Mouse (Mus musculus): Measurements from ENCODE around the gene Snapc5. TPM values are rescaled to one million over a fixed set of nuclear protein-coding genes. Genes with fewer than 3 reads are reported as not detected.

Snapc5 gene
- total RNA-seq, 2 experiments from 2014 or later: 17.4 to 17.5 TPM

Small RNAs within 50 kb of the gene (microRNA-seq; reads per million reads assigned to microRNA genes)
- gene Gm24106: 0 reads per million in 2 experiments

Other genes starting within 250 kb of the Snapc5 start
- gene Smad6, start 157.2 kb upstream of the Snapc5 start, total RNA-seq (2021): 1 to 10 TPM; 3.0 to 4.6 TPM
- gene Lctl, start 62.1 kb upstream of the Snapc5 start, total RNA-seq (2021): under 1 TPM; 0.66 to 0.68 TPM
- 1 to 10 TPM; 3.1 to 5.3 TPM for gene Zwilch, start 6.2 kb upstream of the Snapc5 start, total RNA-seq (2021)
- gene Rpl4, start 5.9 kb upstream of the Snapc5 start, total RNA-seq (2021): 100 to 1,000 TPM; 811 to 822 TPM
- 1 to 10 TPM; 2.0 to 2.9 TPM for gene Uchl4, start 55.9 kb downstream of the Snapc5 start, total RNA-seq (2021)
- gene Map2k1, start 74.4 kb downstream of the Snapc5 start, total RNA-seq (2021): 10 to 100 TPM; 69.8 to 71.6 TPM
- gene Tipin, start 102.3 kb downstream of the Snapc5 start, total RNA-seq (2021): 10 to 100 TPM; 19.2 to 24.3 TPM
- gene Dis3l, start 162.0 kb downstream of the Snapc5 start, total RNA-seq (2021): 10 to 100 TPM; 12.6 to 16.7 TPM
- gene Megf11, start 206.4 kb downstream of the Snapc5 start, total RNA-seq (2021): 1 to 10 TPM in 1 of 2 experiments, under 1 TPM in 1; 0.38 to 1.5 TPM